Mouse (Mus musculus) cortical plate, adult 2 months (tissue): ENCODE measurements around the gene Mb.
A peak's percentile ranks its signal among the peaks of the same experiment; 100 is the strongest.

Experiments
- CTCF ChIP-seq: fragments of 200-500 bp; IDR thresholded peaks from 2 replicates; pipeline ENCODE4 v1.5.1; 2011; ENCODE audit warnings: mild to moderate bottlenecking, control low read depth, low read length; ENCODE audit not compliant: insufficient read depth; ENCODE audit errors: extremely low read depth
- POLR2A ChIP-seq: fragments of 200-500 bp; IDR thresholded peaks from 2 replicates; pipeline ENCODE4 v1.6.1; 2011; ENCODE audit warnings: mild to moderate bottlenecking, low read length, control low read depth; ENCODE audit not compliant: insufficient read depth; ENCODE audit errors: extremely low read depth

- TF ChIP-seq CTCF (peak; percentile 66), POLR2A (no peak)
Measured at GRCm38 (mm10) chr15:77018740-77019340, 31.6 kb downstream of the Mb start.
